Mouse (Mus musculus): ENCODE measurements around the gene Rock2. TPM values are rescaled to one million over a fixed set of nuclear protein-coding genes. Genes with fewer than 3 reads are reported as not detected.

The Rock2 gene
- polyA plus RNA-seq, 1 experiment from 2014 or later = 16.5 TPM

DNA sequence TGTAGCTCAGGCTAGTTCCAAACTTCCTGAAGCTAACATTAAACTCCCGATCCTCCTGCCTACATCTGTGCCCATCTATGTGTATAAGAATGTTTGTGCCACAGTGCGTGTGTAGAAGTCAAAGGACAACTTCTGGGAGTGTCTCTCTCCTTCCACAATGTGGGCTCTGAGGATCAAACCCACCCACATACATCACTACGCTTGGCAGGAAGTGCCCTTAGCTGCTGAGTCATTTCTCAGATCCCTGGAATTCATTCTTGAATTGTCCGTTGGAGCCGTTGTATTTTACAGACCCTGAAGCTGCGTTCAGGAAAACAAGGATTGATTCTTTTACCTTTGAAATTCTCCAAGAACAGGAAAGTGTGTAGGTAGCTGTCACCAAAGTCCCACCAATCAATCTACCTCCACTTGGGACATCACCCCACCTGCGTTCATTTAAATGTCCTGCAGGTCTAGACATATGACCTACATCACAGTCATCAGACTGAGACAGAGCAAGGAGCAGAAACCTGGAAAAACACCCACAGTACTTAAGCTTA lies 21.7 kb upstream of the Rock2 start:
- H3K4me2 ChIP-seq = no peak overlapping the region
- H3K4me3 ChIP-seq (replicated peaks) = no peak overlapping the region
- ATAC-seq (ENCODE audit: insufficient number of reproducible peaks, insufficient read depth, low FRiP score, low TSS enrichment, low read depth) = no peak
- H3K27ac ChIP-seq = no peak overlapping the region
- H3K27me3 ChIP-seq = no peaks in the 10 kb centered on the region
- no peaks in the 10 kb centered on the region for H3K36me3 ChIP-seq
- peaks cover 32% of the 10 kb centered on the region for H3K4me1 ChIP-seq (replicated peaks)
- WGBS = 68% methylated on average over 7 of the region's 7 CpGs
- 0 out of 2 replicates have a peak, but pooled peaks cover 3% of the 10 kb centered on the region for H3K9me3 ChIP-seq
- H3K9ac ChIP-seq (replicated peaks) = no peak overlapping the region

DNA sequence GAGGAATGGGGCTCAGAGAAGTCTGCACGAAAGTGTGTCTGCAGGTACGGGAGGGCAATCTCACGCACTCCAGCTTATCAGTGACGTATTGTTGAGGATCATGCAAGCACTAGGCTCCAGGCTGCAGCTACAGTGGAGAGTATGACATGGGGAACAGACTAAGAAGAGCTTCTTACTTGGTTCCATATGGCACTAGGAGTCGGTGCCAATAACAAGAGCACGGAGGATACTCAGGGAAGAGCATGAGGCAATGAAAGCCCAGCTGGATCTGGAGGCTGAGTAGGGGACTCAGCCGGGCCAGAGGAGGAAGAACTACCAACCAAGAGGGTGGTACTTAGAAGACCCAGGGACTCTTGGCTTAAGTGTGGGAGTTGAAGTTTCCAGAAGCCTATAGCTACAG lies 21.1 kb upstream of the Rock2 start:
- Histone ChIP-seq H3K27ac (no peak overlapping the region), H3K9ac (replicated peaks) (no peak overlapping the region), H3K36me3 (no peaks in the 10 kb centered on the region), H3K4me1 (replicated peaks) (peaks cover 27% of the 10 kb centered on the region), H3K4me2 (no peak overlapping the region), H3K27me3 (no peaks in the 10 kb centered on the region), H3K9me3 (0 out of 2 replicates have a peak, but pooled peaks cover 3% of the 10 kb centered on the region), H3K4me3 (replicated peaks) (no peak overlapping the region)
- ATAC-seq (ENCODE audit: insufficient number of reproducible peaks, insufficient read depth, low FRiP score, low TSS enrichment, low read depth) = no peak
- 85% methylated on average over 7 of the region's 7 CpGs for WGBS

GRCm38 (mm10) chr12:16874086-16874485 lies 20.6 kb upstream of the Rock2 start:
- Histone ChIP-seq H3K9ac (replicated peaks) (no peak overlapping the region), H3K27me3 (no peaks in the 10 kb centered on the region), H3K4me2 (no peak overlapping the region), H3K36me3 (no peaks in the 10 kb centered on the region), H3K9me3 (0 out of 2 replicates have a peak, but pooled peaks cover 3% of the 10 kb centered on the region), H3K4me3 (replicated peaks) (no peak overlapping the region), H3K27ac (no peak overlapping the region), H3K4me1 (replicated peaks) (peaks cover 22% of the 10 kb centered on the region)
- 40% methylated on average over 2 of the region's 2 CpGs for WGBS
- ATAC-seq (ENCODE audit: insufficient number of reproducible peaks, insufficient read depth, low FRiP score, low TSS enrichment, low read depth) = no peak

DNA sequence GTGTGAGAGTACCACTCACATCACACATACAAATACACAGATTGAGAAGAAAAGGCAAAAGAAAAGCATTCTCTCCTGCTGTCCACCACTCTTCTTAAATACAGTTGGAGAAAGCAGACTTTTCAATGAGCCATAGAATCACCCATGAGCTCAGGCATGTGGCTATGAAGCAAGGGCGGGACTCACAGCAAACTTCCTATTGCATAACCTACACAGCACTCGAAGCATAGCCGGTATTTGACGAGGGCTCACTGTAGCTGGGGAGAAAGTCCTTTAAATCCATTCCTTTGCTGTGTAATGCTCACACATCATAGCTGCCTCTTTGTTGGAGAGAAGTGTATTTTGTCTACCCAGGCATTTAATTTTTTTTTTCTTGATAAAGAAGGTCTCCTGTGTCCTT lies 19.4 kb upstream of the Rock2 start:
- no peak for ATAC-seq (ENCODE audit: insufficient number of reproducible peaks, insufficient read depth, low FRiP score, low TSS enrichment, low read depth)
- H3K27ac ChIP-seq = no peak overlapping the region
- H3K36me3 ChIP-seq = no peaks in the 10 kb centered on the region
- H3K4me2 ChIP-seq = no peak overlapping the region
- H3K9me3 ChIP-seq = 0 out of 2 replicates have a peak, but pooled peaks cover 3% of the 10 kb centered on the region
- H3K9ac ChIP-seq (replicated peaks) = no peak overlapping the region
- no peak overlapping the region for H3K4me3 ChIP-seq (replicated peaks)
- 76% methylated on average over 4 of the region's 4 CpGs for WGBS
- H3K4me1 ChIP-seq (replicated peaks) = peaks cover 10% of the 10 kb centered on the region
- no peaks in the 10 kb centered on the region for H3K27me3 ChIP-seq

- no peak for ATAC-seq (ENCODE audit: insufficient number of reproducible peaks, insufficient read depth, low FRiP score, low TSS enrichment, low read depth)
- no peak overlapping the region for H3K4me3 ChIP-seq (replicated peaks)
- 78% methylated on average over 7 of the region's 7 CpGs for WGBS
Observed at GRCm38 (mm10) chr12:16875678-16876077, 19.0 kb upstream of the Rock2 start.

GRCm38 (mm10) chr12:16876667-16877066 lies 18.0 kb upstream of the Rock2 start:
- 54% methylated on average over 3 of the region's 3 CpGs for WGBS
- H3K4me3 ChIP-seq (replicated peaks) = no peak overlapping the region
- no peak overlapping the region for H3K4me2 ChIP-seq
- no peak for ATAC-seq (ENCODE audit: insufficient number of reproducible peaks, insufficient read depth, low FRiP score, low TSS enrichment, low read depth)
- no peaks in the 10 kb centered on the region for H3K9me3 ChIP-seq
- no peaks in the 10 kb centered on the region for H3K36me3 ChIP-seq
- no peaks in the 10 kb centered on the region for H3K4me1 ChIP-seq (replicated peaks)
- no peak overlapping the region for H3K9ac ChIP-seq (replicated peaks)
- no peaks in the 10 kb centered on the region for H3K27me3 ChIP-seq
- no peak overlapping the region for H3K27ac ChIP-seq

More at GRCm38 (mm10) chr12:16875678-16876077, 19.0 kb upstream of the Rock2 start:
- Histone ChIP-seq H3K9ac (replicated peaks) (no peak overlapping the region), H3K4me2 (no peak overlapping the region), H3K4me1 (replicated peaks) (peaks cover 6% of the 10 kb centered on the region; the same call in 1 of the 2 replicates), H3K36me3 (no peaks in the 10 kb centered on the region), H3K27ac (no peak overlapping the region), H3K9me3 (0 out of 2 replicates have a peak, but pooled peaks cover 3% of the 10 kb centered on the region), H3K27me3 (no peaks in the 10 kb centered on the region)

DNA sequence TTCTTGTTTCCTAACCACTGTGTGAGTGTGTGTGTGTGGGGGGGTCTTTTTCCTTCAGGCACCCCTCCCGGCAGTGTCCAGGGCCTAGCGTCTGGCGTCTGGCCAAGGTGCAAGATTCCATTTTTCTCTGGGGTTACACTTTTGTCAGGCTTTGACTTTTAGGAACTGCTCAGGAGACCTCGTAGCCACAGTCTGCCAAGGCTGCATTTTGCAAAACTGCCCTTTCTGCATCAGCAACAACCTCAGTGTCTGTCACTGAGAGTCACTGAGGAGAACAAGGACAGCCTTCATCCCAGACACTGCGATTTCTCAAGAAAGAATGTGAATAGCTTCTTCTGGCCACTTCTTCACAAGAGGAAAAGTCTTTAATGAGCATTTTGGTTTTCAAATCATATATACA lies 17.6 kb upstream of the Rock2 start:
- H3K27me3 ChIP-seq = no peaks in the 10 kb centered on the region
- 62% methylated on average over 5 of the region's 5 CpGs for WGBS
- no peaks in the 10 kb centered on the region for H3K4me1 ChIP-seq (replicated peaks)
- no peaks in the 10 kb centered on the region for H3K9me3 ChIP-seq
- ATAC-seq (ENCODE audit: insufficient number of reproducible peaks, insufficient read depth, low FRiP score, low TSS enrichment, low read depth) = no peak
- H3K36me3 ChIP-seq = no peaks in the 10 kb centered on the region
- H3K4me3 ChIP-seq (replicated peaks) = no peak overlapping the region
- no peak overlapping the region for H3K4me2 ChIP-seq
- H3K27ac ChIP-seq = no peak overlapping the region
- H3K9ac ChIP-seq (replicated peaks) = no peak overlapping the region

DNA sequence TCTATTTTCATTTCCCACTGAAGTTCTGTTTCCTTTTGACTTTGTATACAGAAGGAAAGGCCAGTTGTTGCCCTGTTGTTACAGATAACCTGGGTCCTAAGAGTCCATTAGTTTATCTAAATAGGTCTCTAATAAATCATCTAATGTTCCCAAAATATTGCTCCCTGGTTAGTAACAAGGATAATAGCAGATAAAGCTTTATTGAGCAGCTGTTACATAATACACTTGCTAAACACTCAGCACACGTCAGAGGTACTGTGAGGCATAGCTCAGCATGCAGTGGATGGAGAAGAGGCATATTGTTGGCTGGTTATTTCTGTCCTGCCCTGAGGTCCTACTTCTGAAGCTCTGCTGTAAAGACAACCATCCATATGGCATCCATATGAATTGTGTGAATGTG lies 17.0 kb upstream of the Rock2 start:
- 42% methylated on average over 1 of the region's 1 CpGs for WGBS
- no peak overlapping the region for H3K9ac ChIP-seq (replicated peaks)
- no peaks in the 10 kb centered on the region for H3K9me3 ChIP-seq
- no peaks in the 10 kb centered on the region for H3K36me3 ChIP-seq
- no peak overlapping the region for H3K27ac ChIP-seq
- no peak overlapping the region for H3K4me3 ChIP-seq (replicated peaks)
- H3K27me3 ChIP-seq = no peaks in the 10 kb centered on the region
- no peak for ATAC-seq (ENCODE audit: insufficient number of reproducible peaks, insufficient read depth, low FRiP score, low TSS enrichment, low read depth)
- no peaks in the 10 kb centered on the region for H3K4me1 ChIP-seq (replicated peaks)
- no peak overlapping the region for H3K4me2 ChIP-seq

DNA sequence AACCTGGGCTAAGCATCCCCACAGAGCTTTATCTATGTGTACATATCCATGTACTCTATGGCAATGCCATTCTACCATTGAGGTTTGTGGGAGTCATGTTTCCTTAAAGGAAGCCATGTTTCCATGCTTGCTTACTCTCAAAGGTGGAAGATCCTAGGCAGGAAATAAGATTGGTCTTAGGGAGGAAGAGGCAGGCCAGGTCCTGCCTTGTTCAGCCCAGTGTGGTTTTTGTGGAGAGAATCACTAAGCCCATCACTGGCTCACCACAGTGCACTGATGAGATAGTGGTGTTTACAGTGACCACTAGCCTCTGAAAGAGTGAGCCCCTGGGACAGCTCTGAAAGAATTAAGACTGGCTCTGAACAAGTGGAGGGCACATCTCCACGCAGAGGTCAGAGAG lies 15.3 kb upstream of the Rock2 start:
- Histone ChIP-seq H3K9ac (replicated peaks) (no peak overlapping the region), H3K27ac (no peak overlapping the region), H3K27me3 (no peaks in the 10 kb centered on the region), H3K4me1 (replicated peaks) (no peaks in the 10 kb centered on the region), H3K4me2 (no peak overlapping the region), H3K4me3 (replicated peaks) (no peak overlapping the region), H3K9me3 (no peaks in the 10 kb centered on the region), H3K36me3 (no peaks in the 10 kb centered on the region)
- ATAC-seq (ENCODE audit: insufficient number of reproducible peaks, insufficient read depth, low FRiP score, low TSS enrichment, low read depth) = no peak
- 91% methylated on average over 1 of the region's 1 CpGs for WGBS

GRCm38 (mm10) chr12:16880077-16880476 lies 14.6 kb upstream of the Rock2 start:
- Histone ChIP-seq H3K36me3 (no peaks in the 10 kb centered on the region), H3K4me1 (replicated peaks) (no peaks in the 10 kb centered on the region), H3K27me3 (no peaks in the 10 kb centered on the region), H3K9ac (replicated peaks) (no peak overlapping the region), H3K9me3 (no peaks in the 10 kb centered on the region), H3K4me2 (no peak overlapping the region), H3K4me3 (replicated peaks) (no peak overlapping the region), H3K27ac (no peak overlapping the region)
- ATAC-seq (ENCODE audit: insufficient number of reproducible peaks, insufficient read depth, low FRiP score, low TSS enrichment, low read depth) = no peak
- 90% methylated on average over 4 of the region's 4 CpGs for WGBS

DNA sequence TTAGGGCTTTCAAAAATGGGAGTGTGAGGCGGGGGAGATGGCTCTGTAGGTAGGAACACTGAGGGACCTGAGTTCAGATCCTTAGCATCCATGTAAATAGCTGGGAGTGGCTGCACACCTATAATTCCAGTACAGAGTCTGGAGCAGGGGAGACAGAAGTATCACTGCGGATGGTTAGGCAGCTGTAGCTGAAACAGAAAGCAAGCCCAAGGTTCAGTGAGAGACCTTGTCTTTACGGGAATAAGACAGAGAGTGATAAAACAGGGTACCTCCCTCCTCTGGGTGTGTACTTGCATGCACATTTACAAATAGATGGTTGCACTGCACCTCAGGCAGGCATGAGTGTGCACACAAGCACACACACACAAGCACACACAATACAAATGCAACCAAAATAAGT lies 12.3 kb upstream of the Rock2 start:
- no peak overlapping the region for H3K9ac ChIP-seq (replicated peaks)
- H3K9me3 ChIP-seq = no peaks in the 10 kb centered on the region
- H3K4me3 ChIP-seq (replicated peaks) = no peak overlapping the region
- no peaks in the 10 kb centered on the region for H3K27me3 ChIP-seq
- ATAC-seq (ENCODE audit: insufficient number of reproducible peaks, insufficient read depth, low FRiP score, low TSS enrichment, low read depth) = no peak
- H3K36me3 ChIP-seq = no peaks in the 10 kb centered on the region
- no peaks in the 10 kb centered on the region for H3K4me1 ChIP-seq (replicated peaks)
- H3K4me2 ChIP-seq = no peak overlapping the region
- 81% methylated on average over 3 of the region's 3 CpGs for WGBS
- H3K27ac ChIP-seq = no peak overlapping the region

DNA sequence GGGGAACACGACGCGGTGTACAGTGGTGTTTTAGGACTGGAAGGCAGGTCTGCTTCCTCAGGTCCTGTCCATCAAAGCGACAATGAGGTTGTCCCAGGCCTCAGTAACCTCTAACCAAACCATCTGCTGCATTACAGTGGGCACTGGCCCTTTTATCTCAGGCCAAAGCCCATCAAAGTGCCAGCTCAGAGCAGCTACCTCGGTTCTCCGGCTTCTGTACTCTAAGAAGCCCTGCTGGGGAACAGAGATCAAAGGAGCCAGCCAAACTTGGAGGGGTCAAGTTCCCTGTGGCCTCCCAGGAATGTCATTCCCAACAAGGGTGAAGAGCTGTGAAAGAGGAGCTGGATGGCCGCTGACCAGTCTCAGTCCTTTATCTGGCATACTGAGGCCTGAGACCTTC lies 11.6 kb upstream of the Rock2 start:
- Histone ChIP-seq H3K4me1 (replicated peaks) (no peaks in the 10 kb centered on the region), H3K4me2 (no peak overlapping the region), H3K9me3 (no peaks in the 10 kb centered on the region), H3K27me3 (no peaks in the 10 kb centered on the region), H3K27ac (no peak overlapping the region), H3K4me3 (replicated peaks) (no peak overlapping the region), H3K9ac (replicated peaks) (no peak overlapping the region), H3K36me3 (no peaks in the 10 kb centered on the region)
- WGBS = 52% methylated on average over 7 of the region's 7 CpGs
- ATAC-seq (ENCODE audit: insufficient number of reproducible peaks, insufficient read depth, low FRiP score, low TSS enrichment, low read depth) = no peak

Data from limb, embryonic 12.5 days (tissue).